Mouse (Mus musculus) E14TG2a.4 (cell line): ENCODE results near the gene Ptprt.

Experiments
- CTCF ChIP-seq: conservative IDR thresholded peaks from 2 replicates; pipeline ENCODE4 v1.5.1; 2014; ENCODE audit warnings: low read length
- POU5F1 ChIP-seq: IDR thresholded peaks from 2 replicates; pipeline ENCODE4 v1.6.1; 2014; ENCODE audit warnings: low read length, borderline replicate concordance

DNA sequence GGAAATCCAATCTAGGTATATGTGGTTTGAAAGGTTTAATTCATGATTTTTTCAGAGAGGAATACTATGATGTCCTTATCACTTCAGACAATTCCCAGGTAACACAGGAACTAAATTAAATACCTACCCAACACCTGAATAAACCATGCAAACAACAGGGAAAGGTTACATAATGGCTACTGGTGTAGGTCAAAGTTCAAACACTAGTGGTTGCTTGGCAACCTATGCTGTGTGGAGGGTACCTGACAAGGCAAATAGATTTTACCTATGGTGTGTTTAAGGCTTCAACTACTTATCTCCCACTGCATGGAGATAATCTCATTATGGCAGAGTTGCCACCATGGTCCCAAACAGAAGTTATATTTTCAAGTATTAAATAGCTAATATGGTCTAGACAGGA lies 38.1 kb upstream of the Ptprt start:
- no peak for TF ChIP-seq CTCF
- TF ChIP-seq POU5F1 = no peak
